Mouse (Mus musculus) spleen, adult 2 months (tissue): Measurements from ENCODE around the gene Olfr1310. TPM values are rescaled to one million over a fixed set of nuclear protein-coding genes. Genes with fewer than 3 reads are reported as not detected.
"Not testable (repeated sequence)": the region's sequence is repeated elsewhere in the genome, so short reads cannot be mapped to it uniquely, and the experiment has no call there.

Experiments used
- DNase-seq, 2 experiments: peaks; one replicate each; pipeline versions ENCODE4 v3.0.0 to v3.0.0-alpha.2; 2012 to 2021; ENCODE audit warnings: low spot score in 2 of 2, low read depth in 1 of 2
- H3K27ac ChIP-seq: fragments of 200-500 bp; 2 replicates; pipeline ENCODE4 v1.5.1; 2012; ENCODE audit warnings: low read length, inconsistent platforms; ENCODE audit not compliant: insufficient read depth
- H3K27me3 ChIP-seq: fragments of 200-500 bp; 2 replicates; pipeline ENCODE4 v1.6.1; 2012; ENCODE audit warnings: mild to moderate bottlenecking, moderate library complexity, low read length, inconsistent platforms; ENCODE audit not compliant: control insufficient read depth, insufficient read depth
- H3K36me3 ChIP-seq: fragments of 200-500 bp; 2 replicates; pipeline ENCODE4 v1.6.1; 2012; ENCODE audit warnings: mild to moderate bottlenecking, low read length, inconsistent platforms; ENCODE audit not compliant: control insufficient read depth, insufficient read depth
- H3K4me1 ChIP-seq: fragments of 200-500 bp; 2 replicates; pipeline ENCODE4 v1.6.1; 2011; ENCODE audit warnings: inconsistent platforms; ENCODE audit not compliant: control insufficient read depth, insufficient read depth, insufficient read length
- H3K4me3 ChIP-seq: fragments of 200-500 bp; 2 replicates; pipeline ENCODE4 v1.5.1; 2011; ENCODE audit warnings: mild to moderate bottlenecking, inconsistent platforms; ENCODE audit not compliant: insufficient read depth, insufficient read length; ENCODE audit errors: extremely low read depth
- CTCF ChIP-seq: fragments of 200-500 bp; IDR thresholded peaks from 2 replicates; pipeline ENCODE4 v1.5.1; 2011; ENCODE audit warnings: mild to moderate bottlenecking, inconsistent platforms; ENCODE audit not compliant: insufficient read depth, insufficient read length, insufficient replicate concordance; ENCODE audit errors: extremely low read depth
- POLR2A ChIP-seq: fragments of 200-500 bp; IDR thresholded peaks from 2 replicates; pipeline ENCODE4 v1.6.1; 2011; ENCODE audit warnings: low read depth, low read length, inconsistent platforms
- WGBS: fragments of 180-500 bp; shearing (Covaris S2); methylation state at CpG from one replicate; pipeline ENCODE4 v1.1.7; 2018; 5-methylcytosine and 5-hydroxymethylcytosine counted together
- polyA plus RNA-seq: library from polyadenylated mRNA; depleted of rRNA; stranded (reverse); fragments of >200 nt; gene quantifications from 2 replicates; pipeline ENCODE4 v1.2.3, GENCODE M21; 2012; rRNA removed

Olfr1310 gene
- polyA plus RNA-seq, result not detected in 2 replicates

DNA sequence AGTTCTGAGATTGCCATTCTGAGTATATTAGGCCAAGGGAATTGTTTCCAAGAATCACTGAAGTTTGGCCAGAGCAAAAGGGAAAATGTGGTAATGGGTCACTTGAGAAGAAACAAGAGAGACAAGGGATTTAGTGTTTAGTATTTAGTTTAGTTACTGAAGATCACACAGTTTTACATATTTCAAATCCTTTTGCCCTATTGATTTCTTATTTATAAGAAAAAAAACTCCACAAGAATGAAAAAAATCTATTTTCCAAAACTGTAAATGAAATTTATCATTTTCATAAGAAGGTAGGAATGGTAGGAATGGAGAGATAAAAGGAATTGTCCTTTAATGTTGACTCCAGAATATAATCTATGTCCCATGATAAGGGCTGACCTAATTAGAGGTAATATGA, at the start of gene Olfr1310:
Olfr1310 (minus strand) TSS at position 101 of the 400 bp plus-strand sequence.
- Histone ChIP-seq H3K27ac (no peak within 1 kb of the TSS), H3K36me3 (no peaks in the 10 kb centered on the region), H3K27me3 (no peaks in the 10 kb centered on the region), H3K4me3 (no peak within 1 kb of the TSS), H3K4me1 (no peaks in the 10 kb centered on the region)
- no peak for DNase-seq
- TF ChIP-seq CTCF (no peak), POLR2A (no peak)

DNA sequence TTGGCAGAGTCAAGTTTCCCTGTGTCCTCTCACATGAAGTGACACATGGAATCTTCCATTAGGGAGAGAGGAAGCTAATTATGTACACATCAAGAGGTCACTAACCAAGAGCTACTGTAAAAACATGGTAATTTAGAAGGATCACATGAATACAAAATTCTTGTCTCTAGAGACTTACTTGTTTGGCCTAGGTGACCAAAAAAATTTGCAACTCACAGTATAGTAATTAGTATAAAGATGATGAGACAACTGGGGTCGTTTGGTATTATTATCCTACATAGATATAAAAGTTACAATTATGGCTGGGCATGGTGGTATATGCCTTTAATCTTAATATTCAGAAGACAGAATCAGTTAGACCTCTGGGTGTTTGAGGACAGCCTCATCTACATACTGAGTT, 37.6 kb upstream of the Olfr1310 start, which contains the start of gene Olfr1312:
Olfr1312 (minus strand) TSS at position 101 of the 400 bp plus-strand sequence.
- Histone ChIP-seq H3K4me3 (no peak within 1 kb of the TSS), H3K36me3 (no peaks in the 10 kb centered on the region), H3K27me3 (no peaks in the 10 kb centered on the region), H3K27ac (no peak within 1 kb of the TSS), H3K4me1 (no peaks in the 10 kb centered on the region)
- no peak for DNase-seq
- 24% methylated on average over 1 of the region's 1 CpGs for WGBS
- TF ChIP-seq CTCF (no peak), POLR2A (no peak)

DNA sequence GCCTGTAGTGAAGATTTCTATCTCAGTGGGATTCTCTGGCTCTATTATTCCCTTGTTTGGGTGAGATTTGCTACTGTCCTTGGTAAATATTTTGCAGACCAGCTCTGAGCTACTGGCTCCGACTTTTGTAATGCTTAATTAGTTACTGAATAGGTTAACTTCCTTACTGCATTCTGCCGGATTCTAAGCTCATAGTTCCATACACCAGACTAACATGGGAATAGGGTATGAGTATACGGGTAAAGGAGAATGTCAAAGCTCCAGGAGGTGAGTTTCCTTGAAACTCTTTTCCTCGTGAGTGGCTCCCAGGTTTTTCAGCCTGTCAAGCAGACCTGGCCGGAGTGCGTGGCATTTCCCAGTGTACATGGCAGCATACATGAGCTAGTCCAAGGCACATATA, 14.5 kb upstream of the Olfr1310 start:
- H3K27me3 ChIP-seq, H3K4me3 ChIP-seq, DNase-seq, H3K4me1 ChIP-seq, H3K27ac ChIP-seq, H3K36me3 ChIP-seq: not testable (repeated sequence)
- 54% methylated on average over 6 of the region's 6 CpGs for WGBS

DNA sequence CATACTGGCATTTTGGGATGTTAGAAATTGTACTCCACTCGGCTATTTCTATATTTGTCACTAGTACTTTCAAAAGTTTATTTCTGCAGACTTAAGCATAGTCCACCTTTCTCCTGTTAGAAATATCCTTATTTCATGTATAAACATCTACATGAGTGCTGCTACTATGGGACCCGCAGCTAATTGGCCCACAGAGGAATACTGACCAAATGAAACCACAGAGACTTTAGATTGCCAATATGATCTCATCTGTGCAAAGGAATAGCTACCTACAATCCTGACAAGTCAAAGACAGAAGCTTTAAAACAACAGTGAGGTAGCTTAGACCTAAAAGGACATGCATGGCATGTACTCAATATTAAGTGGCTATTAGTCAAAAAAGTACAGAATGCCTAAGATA, 11.8 kb upstream of the Olfr1310 start, which contains the start of gene Olfr1311:
Olfr1311 (minus strand) TSS at position 101 of the 400 bp plus-strand sequence.
- Histone ChIP-seq H3K36me3 (no peaks in the 10 kb centered on the region), H3K4me1 (no peaks in the 10 kb centered on the region), H3K27ac (no peak within 1 kb of the TSS), H3K27me3 (no peaks in the 10 kb centered on the region), H3K4me3 (no peak within 1 kb of the TSS)
- WGBS, result 85% methylated on average over 2 of the region's 2 CpGs
- no peak for DNase-seq
- TF ChIP-seq CTCF, result no peak
- TF ChIP-seq POLR2A, result no peak

DNA sequence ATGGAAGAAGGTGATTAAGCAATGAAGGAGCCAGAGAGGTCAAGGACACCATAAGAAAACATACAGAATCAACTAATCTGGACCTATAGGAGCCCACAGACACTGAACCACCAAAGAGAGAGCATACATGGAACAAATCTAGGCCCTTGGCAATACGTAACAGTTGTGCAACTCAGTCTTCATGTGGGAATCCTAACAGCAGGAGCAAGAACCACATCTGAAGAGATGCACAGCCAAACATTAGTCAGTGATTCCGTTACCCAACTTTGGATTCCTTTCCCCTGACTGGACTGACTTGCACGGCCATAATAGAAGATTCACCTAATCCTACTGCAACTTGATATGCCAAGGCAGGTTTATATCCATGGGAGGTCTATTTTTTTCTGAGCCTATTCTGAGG, 2.4 kb upstream of the Olfr1310 start:
- TF ChIP-seq POLR2A (no peak), CTCF (no peak)
- no peak for DNase-seq
- Histone ChIP-seq H3K4me3 (no peak overlapping the region), H3K4me1 (no peaks in the 10 kb centered on the region), H3K27me3 (no peaks in the 10 kb centered on the region), H3K27ac (no peak overlapping the region), H3K36me3 (no peaks in the 10 kb centered on the region)
- 83% methylated on average over 3 of the region's 3 CpGs for WGBS

DNA sequence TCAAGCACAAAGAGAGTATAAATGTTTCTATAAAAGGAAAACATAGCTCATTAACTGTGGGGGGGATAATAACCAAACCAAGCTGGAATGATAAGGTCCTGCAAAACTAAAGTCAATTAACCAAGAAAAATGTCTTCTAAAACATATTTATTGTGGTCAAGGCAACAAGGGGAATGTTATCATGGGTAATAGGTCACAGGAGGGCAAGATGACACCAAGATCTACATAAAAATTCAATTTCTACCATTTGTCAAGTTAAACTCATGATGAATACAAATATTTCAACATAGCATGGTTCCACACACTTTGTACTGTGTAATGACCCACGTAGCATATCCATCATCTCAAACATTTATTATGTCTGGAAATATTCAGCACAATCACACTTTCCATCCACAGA, 22.3 kb downstream of the Olfr1310 start, which contains the start of gene Olfr1309:
Olfr1309 (minus strand) TSS at position 101 of the 400 bp plus-strand sequence.
- DNase-seq, result no peak
- H3K4me1 ChIP-seq, result no peaks in the 10 kb centered on the region
- WGBS, result 47% methylated on average over 1 of the region's 1 CpGs
- H3K27ac ChIP-seq, result no peak within 1 kb of the TSS
- TF ChIP-seq POLR2A (no peak), CTCF (no peak)
- H3K27me3 ChIP-seq, result no peaks in the 10 kb centered on the region
- no peaks in the 10 kb centered on the region for H3K36me3 ChIP-seq
- no peak within 1 kb of the TSS for H3K4me3 ChIP-seq

DNA sequence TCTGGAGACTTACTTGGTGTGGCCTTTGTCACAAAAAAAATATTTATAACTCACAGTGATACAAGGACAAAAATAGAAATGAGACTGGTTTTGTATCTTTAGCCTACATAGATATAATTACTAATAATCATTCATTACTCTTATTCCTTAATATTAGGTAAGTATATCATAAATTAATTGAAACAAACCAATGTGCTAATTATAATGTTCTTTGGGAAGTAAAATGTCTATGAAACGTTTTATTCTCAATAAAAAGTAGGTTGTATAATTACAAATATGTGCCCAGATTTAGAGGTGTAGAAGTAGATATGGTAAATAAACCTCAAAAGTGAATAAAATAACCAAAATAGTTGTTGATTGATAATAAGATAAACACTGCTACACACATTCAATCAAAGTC, 47.7 kb downstream of the Olfr1310 start, which contains the start of gene Olfr1308:
Olfr1308 (minus strand) TSS at position 101 of the 400 bp plus-strand sequence.
- TF ChIP-seq POLR2A (no peak), CTCF (no peak)
- DNase-seq, result no peak
- Histone ChIP-seq H3K4me1 (no peaks in the 10 kb centered on the region), H3K27ac (no peak within 1 kb of the TSS), H3K4me3 (no peak within 1 kb of the TSS), H3K36me3 (no peaks in the 10 kb centered on the region), H3K27me3 (no peaks in the 10 kb centered on the region)
- 42% methylated on average over 1 of the region's 1 CpGs for WGBS

Other genes starting within 250 kb of the Olfr1310 start
- not detected in 2 replicates for gene Olfr1302, start 235.3 kb downstream of the Olfr1310 start, polyA plus RNA-seq
- gene Olfr1303, start 192.4 kb downstream of the Olfr1310 start, polyA plus RNA-seq, result not detected in 2 replicates
- gene Olfr1305, start 135.6 kb downstream of the Olfr1310 start, polyA plus RNA-seq, result not detected in 2 replicates
- gene Olfr1306, start 96.4 kb downstream of the Olfr1310 start, polyA plus RNA-seq, result not detected in 2 replicates
- not detected in 2 replicates for gene Olfr1307, start 63.3 kb downstream of the Olfr1310 start, polyA plus RNA-seq
- not detected in 2 replicates for gene Olfr1308, start 47.8 kb downstream of the Olfr1310 start, polyA plus RNA-seq
- not detected in 2 replicates for gene Olfr1309, start 22.4 kb downstream of the Olfr1310 start, polyA plus RNA-seq
- gene Olfr1311, start 11.7 kb upstream of the Olfr1310 start, polyA plus RNA-seq, result not detected in 2 replicates
- not detected in 2 replicates for gene Olfr1312, start 37.5 kb upstream of the Olfr1310 start, polyA plus RNA-seq
- not detected in 2 replicates for gene Olfr1313, start 65.1 kb upstream of the Olfr1310 start, polyA plus RNA-seq
- gene Olfr1314, start 84.1 kb upstream of the Olfr1310 start, polyA plus RNA-seq, result not detected in 2 replicates
- not detected in 2 replicates for gene Olfr1315-ps1, start 102.7 kb upstream of the Olfr1310 start, polyA plus RNA-seq
- not detected in 2 replicates for gene Olfr1316, start 122.3 kb upstream of the Olfr1310 start, polyA plus RNA-seq
- not detected in 2 replicates for gene Olfr1317, start 127.6 kb upstream of the Olfr1310 start, polyA plus RNA-seq
- not detected in 2 replicates for gene Olfr1318, start 141.5 kb upstream of the Olfr1310 start, polyA plus RNA-seq
- 44.6 and 55.6 TPM in 2 replicates for gene Lpcat4, start 226.8 kb upstream of the Olfr1310 start, polyA plus RNA-seq
- gene Nutm1, start 246.6 kb upstream of the Olfr1310 start, polyA plus RNA-seq, result not detected in 2 replicates
- 42.0 and 47.2 TPM in 2 replicates for gene Nop10, start 249.2 kb upstream of the Olfr1310 start, polyA plus RNA-seq